Mouse (Mus musculus): ENCODE measurements around the gene Uts2b. TPM values are rescaled to one million over a fixed set of nuclear protein-coding genes. Genes with fewer than 3 reads are reported as not detected.
"Not testable (repeated sequence)": the region's sequence is repeated elsewhere in the genome, so short reads cannot be mapped to it uniquely, and the experiment has no call there.

The Uts2b gene
- polyA plus RNA-seq, 1 experiment from 2014 or later: 0.60 TPM

- Histone ChIP-seq H3K4me3 (ENCODE audit: low read depth, low read length) (no peak overlapping the region), H3K27ac (ENCODE audit: low read length) (no peak overlapping the region), H3K4me2 (ENCODE audit: low read length) (no peak overlapping the region), H3K9me3 (replicated peaks; ENCODE audit: control insufficient read depth, low read length, poor library complexity, severe bottlenecking) (no peaks in the 10 kb centered on the region), H3K27me3 (ENCODE audit: control insufficient read depth, insufficient read depth, low read depth, low read length) (no peaks in the 10 kb centered on the region), H3K9ac (ENCODE audit: low read depth, low read length) (no peak overlapping the region), H3K4me1 (ENCODE audit: control insufficient read depth, insufficient read depth, low read length) (no peaks in the 10 kb centered on the region), H3K36me3 (ENCODE audit: control insufficient read depth, insufficient read depth, low read length) (no peaks in the 10 kb centered on the region)
- ATAC-seq: no peak
- whole genome bisulfite sequencing: 90% methylated on average over 2 of the region's 2 CpGs
These were observed 20.8 kb downstream of the Uts2b start for GRCm38 (mm10) chr16:27349235-27349634.

GRCm38 (mm10) chr16:27348359-27348758 lies 21.7 kb downstream of the Uts2b start:
- Histone ChIP-seq H3K9ac (ENCODE audit: low read depth, low read length) (no peak overlapping the region), H3K27me3 (ENCODE audit: control insufficient read depth, insufficient read depth, low read depth, low read length) (no peaks in the 10 kb centered on the region), H3K4me2 (ENCODE audit: low read length) (no peak overlapping the region), H3K4me1 (ENCODE audit: control insufficient read depth, insufficient read depth, low read length) (no peaks in the 10 kb centered on the region), H3K9me3 (replicated peaks; ENCODE audit: control insufficient read depth, low read length, poor library complexity, severe bottlenecking) (no peaks in the 10 kb centered on the region), H3K4me3 (ENCODE audit: low read depth, low read length) (no peak overlapping the region), H3K36me3 (ENCODE audit: control insufficient read depth, insufficient read depth, low read length) (no peaks in the 10 kb centered on the region), H3K27ac (ENCODE audit: low read length) (no peak overlapping the region)
- WGBS: 80% methylated on average over 1 of the region's 1 CpGs
- no peak for ATAC-seq

GRCm38 (mm10) chr16:27347521-27347920 lies 22.5 kb downstream of the Uts2b start:
- no peak overlapping the region for H3K9ac ChIP-seq (ENCODE audit: low read depth, low read length)
- H3K4me3 ChIP-seq (ENCODE audit: low read depth, low read length): no peak overlapping the region
- ATAC-seq: no peak
- H3K36me3 ChIP-seq (ENCODE audit: control insufficient read depth, insufficient read depth, low read length): no peaks in the 10 kb centered on the region
- no peaks in the 10 kb centered on the region for H3K9me3 ChIP-seq (replicated peaks; ENCODE audit: control insufficient read depth, low read length, poor library complexity, severe bottlenecking)
- no peaks in the 10 kb centered on the region for H3K4me1 ChIP-seq (ENCODE audit: control insufficient read depth, insufficient read depth, low read length)
- no peak overlapping the region for H3K27ac ChIP-seq (ENCODE audit: low read length)
- no peak overlapping the region for H3K4me2 ChIP-seq (ENCODE audit: low read length)
- no peaks in the 10 kb centered on the region for H3K27me3 ChIP-seq (ENCODE audit: control insufficient read depth, insufficient read depth, low read depth, low read length)
- WGBS: 88% methylated on average over 3 of the region's 3 CpGs

- H3K9ac ChIP-seq (ENCODE audit: low read depth, low read length): no peak overlapping the region
- no peaks in the 10 kb centered on the region for H3K36me3 ChIP-seq (ENCODE audit: control insufficient read depth, insufficient read depth, low read length)
- no peak overlapping the region for H3K27ac ChIP-seq (ENCODE audit: low read length)
- no peak for ATAC-seq
- H3K4me2 ChIP-seq (ENCODE audit: low read length): no peak overlapping the region
- no peak overlapping the region for H3K4me3 ChIP-seq (ENCODE audit: low read depth, low read length)
- no peaks in the 10 kb centered on the region for H3K27me3 ChIP-seq (ENCODE audit: control insufficient read depth, insufficient read depth, low read depth, low read length)
- 96% methylated on average over 2 of the region's 2 CpGs for WGBS
- no peaks in the 10 kb centered on the region for H3K4me1 ChIP-seq (ENCODE audit: control insufficient read depth, insufficient read depth, low read length)
- H3K9me3 ChIP-seq (replicated peaks; ENCODE audit: control insufficient read depth, low read length, poor library complexity, severe bottlenecking): no peaks in the 10 kb centered on the region
These were observed 43.6 kb downstream of the Uts2b start for GRCm38 (mm10) chr16:27326463-27326862.

- Histone ChIP-seq H3K9ac (ENCODE audit: low read depth, low read length) (no peak overlapping the region), H3K4me3 (ENCODE audit: low read depth, low read length) (no peak overlapping the region), H3K27me3 (ENCODE audit: control insufficient read depth, insufficient read depth, low read depth, low read length) (no peaks in the 10 kb centered on the region), H3K9me3 (replicated peaks; ENCODE audit: control insufficient read depth, low read length, poor library complexity, severe bottlenecking) (no peaks in the 10 kb centered on the region), H3K4me1 (ENCODE audit: control insufficient read depth, insufficient read depth, low read length) (no peaks in the 10 kb centered on the region), H3K27ac (ENCODE audit: low read length) (no peak overlapping the region), H3K4me2 (ENCODE audit: low read length) (no peak overlapping the region), H3K36me3 (ENCODE audit: control insufficient read depth, insufficient read depth, low read length) (no peaks in the 10 kb centered on the region)
- ATAC-seq: no peak
These were observed 48.0 kb downstream of the Uts2b start for GRCm38 (mm10) chr16:27322047-27322446.

GRCm38 (mm10) chr16:27319099-27319498 lies 50.9 kb downstream of the Uts2b start:
- H3K27me3 ChIP-seq (ENCODE audit: control insufficient read depth, insufficient read depth, low read depth, low read length): no peaks in the 10 kb centered on the region
- H3K9me3 ChIP-seq (replicated peaks; ENCODE audit: control insufficient read depth, low read length, poor library complexity, severe bottlenecking): no peaks in the 10 kb centered on the region
- no peaks in the 10 kb centered on the region for H3K4me1 ChIP-seq (ENCODE audit: control insufficient read depth, insufficient read depth, low read length)
- H3K36me3 ChIP-seq (ENCODE audit: control insufficient read depth, insufficient read depth, low read length): no peaks in the 10 kb centered on the region
- no peak overlapping the region for H3K4me3 ChIP-seq (ENCODE audit: low read depth, low read length)
- no peak overlapping the region for H3K9ac ChIP-seq (ENCODE audit: low read depth, low read length)
- WGBS: 95% methylated on average over 1 of the region's 1 CpGs
- no peak for ATAC-seq
- H3K27ac ChIP-seq (ENCODE audit: low read length): no peak overlapping the region
- H3K4me2 ChIP-seq (ENCODE audit: low read length): no peak overlapping the region

GRCm38 (mm10) chr16:27307189-27307588 lies 62.9 kb downstream of the Uts2b start, which contains the start of gene Ostn:
Gene Ostn, plus strand, starts transcription at chr16:27307489.
- WGBS: 75% methylated on average over 4 of the region's 4 CpGs
- not testable (repeated sequence) for H3K4me3 ChIP-seq (ENCODE audit: low read depth, low read length); H3K4me1 ChIP-seq (ENCODE audit: control insufficient read depth, insufficient read depth, low read length); H3K27ac ChIP-seq (ENCODE audit: low read length); H3K9ac ChIP-seq (ENCODE audit: low read depth, low read length); ATAC-seq; H3K36me3 ChIP-seq (ENCODE audit: control insufficient read depth, insufficient read depth, low read length); H3K4me2 ChIP-seq (ENCODE audit: low read length); H3K9me3 ChIP-seq (replicated peaks; ENCODE audit: control insufficient read depth, low read length, poor library complexity, severe bottlenecking); H3K27me3 ChIP-seq (ENCODE audit: control insufficient read depth, insufficient read depth, low read depth, low read length)

Other genes with a start within 250 kb of the Uts2b start
- gene Ostn, start 62.8 kb downstream of the Uts2b start, polyA plus RNA-seq (2015; fragmentation: Nextera tagmentation; extraction: Ambion mirVana): not detected in 2 replicates
- 42.3 and 45.4 TPM in 2 replicates for gene Ccdc50, start 18.6 kb upstream of the Uts2b start, polyA plus RNA-seq (2015; fragmentation: Nextera tagmentation; extraction: Ambion mirVana)